Mouse (Mus musculus) neural tube, embryonic 10.5 days (tissue): ENCODE data around the gene Hemk1.

Experiments used
- DNase-seq: peaks from one replicate; pipeline ENCODE4 v3.0.0-alpha.2; 2017; ENCODE audit warnings: low spot score; ENCODE audit errors: extremely low spot score

Gene Hemk1

GRCm38 (mm10) chr9:107296041-107296440 is 42.1 kb downstream of the Hemk1 start:
- no peak for DNase-seq

- DNase-seq: no peak
These were observed 42.3 kb downstream of the Hemk1 start, which contains the start of gene Cish for GRCm38 (mm10) chr9:107296016-107296040. TSS of gene Cish (plus strand) at chr9:107296026.

GRCm38 (mm10) chr9:107295616-107296015 is 42.5 kb downstream of the Hemk1 start:
- DNase-seq: no peak

GRCm38 (mm10) chr9:107294249-107294648 is 43.9 kb downstream of the Hemk1 start:
- DNase-seq: peak; percentile 58

- peak; percentile 84 for DNase-seq
These were observed 47.3 kb downstream of the Hemk1 start for GRCm38 (mm10) chr9:107290897-107291296.

GRCm38 (mm10) chr9:107289211-107290076 is 48.7 kb downstream of the Hemk1 start, which contains the start of gene Mapkapk3:
TSS of gene Mapkapk3 (minus strand) at chr9:107289877.
- DNase-seq: peak; percentile 81

- no peak for DNase-seq
These were observed 49.4 kb downstream of the Hemk1 start for GRCm38 (mm10) chr9:107288711-107289110.

GRCm38 (mm10) chr9:107288105-107288650 is 50.0 kb downstream of the Hemk1 start:
- DNase-seq: no peak

- DNase-seq: no peak
These were observed 50.9 kb downstream of the Hemk1 start for GRCm38 (mm10) chr9:107287294-107287693.

GRCm38 (mm10) chr9:107285009-107285408 is 53.1 kb downstream of the Hemk1 start:
- DNase-seq: no peak

GRCm38 (mm10) chr9:107282951-107283350 is 55.2 kb downstream of the Hemk1 start:
- no peak for DNase-seq

- no peak for DNase-seq
These were observed 56.7 kb downstream of the Hemk1 start for GRCm38 (mm10) chr9:107281241-107281987.

- no peak for DNase-seq
These were observed 57.7 kb downstream of the Hemk1 start for GRCm38 (mm10) chr9:107280322-107281027.

- DNase-seq: peak; percentile 43
These were observed 58.5 kb downstream of the Hemk1 start for GRCm38 (mm10) chr9:107279378-107280321.

GRCm38 (mm10) chr9:107278527-107279377 is 59.4 kb downstream of the Hemk1 start:
- DNase-seq: no peak

GRCm38 (mm10) chr9:107278126-107278525 is 60.0 kb downstream of the Hemk1 start:
- no peak for DNase-seq

- no peak for DNase-seq
These were observed 60.5 kb downstream of the Hemk1 start for GRCm38 (mm10) chr9:107277603-107278002.
